Mouse (Mus musculus) stomach, embryonic 15.5 days (tissue): Measurements from ENCODE around the gene Schip1. TPM values are rescaled to one million over a fixed set of nuclear protein-coding genes. Genes with fewer than 3 reads are reported as not detected.

Experiments
- ATAC-seq: fragments of 200-750 bp; cut with Nextera tagmentation; 2 replicates; pipeline ENCODE4 v1.8.0; 2017; ENCODE audit warnings: low read depth, moderate number of reproducible peaks, moderate TSS enrichment; ENCODE audit not compliant: insufficient read depth, low FRiP score
- H3K27ac ChIP-seq: fragments of 300-500 bp; sonication (generic); 2 replicates; pipeline ENCODE4 v1.5.1; 2015; ENCODE audit warnings: mild to moderate bottlenecking, inconsistent platforms
- H3K27me3 ChIP-seq: fragments of 300-500 bp; sonication (generic); replicated peaks from 2 replicates; pipeline ENCODE4 v1.6.1; 2015; ENCODE audit warnings: inconsistent platforms
- H3K36me3 ChIP-seq: fragments of 300-500 bp; sonication (generic); 2 replicates; pipeline ENCODE4 v1.6.1; 2015; ENCODE audit warnings: inconsistent platforms
- H3K4me1 ChIP-seq: fragments of 300-500 bp; sonication (generic); 2 replicates; pipeline ENCODE4 v1.6.1; 2015; ENCODE audit warnings: inconsistent platforms
- H3K4me2 ChIP-seq: fragments of 300-500 bp; sonication (generic); 2 replicates; pipeline ENCODE4 v1.6.1; 2015; ENCODE audit warnings: mild to moderate bottlenecking, inconsistent platforms
- H3K4me3 ChIP-seq: fragments of 300-500 bp; sonication (generic); replicated peaks from 2 replicates; pipeline ENCODE4 v1.5.1; 2015; ENCODE audit warnings: inconsistent platforms
- H3K9ac ChIP-seq: fragments of 300-500 bp; sonication (generic); 2 replicates; pipeline ENCODE4 v1.6.1; 2015; ENCODE audit warnings: inconsistent platforms
- H3K9me3 ChIP-seq: fragments of 300-500 bp; sonication (generic); 2 replicates; pipeline ENCODE4 v1.6.1; 2016; ENCODE audit warnings: inconsistent platforms
- WGBS: fragments of 180-500 bp; shearing (Covaris S2); methylation state at CpG from one replicate; pipeline ENCODE4 v1.1.7; 2015; 5-methylcytosine and 5-hydroxymethylcytosine counted together
- polyA plus RNA-seq: library from polyadenylated mRNA; unstranded; fragments of >200 nt; fragmentation: Nextera tagmentation; extraction: Ambion mirVana; gene quantifications from 2 replicates; pipeline ENCODE4 v1.2.1, GENCODE M21; 2015

Schip1 gene
- polyA plus RNA-seq, 1 experiment from 2014 or later, result 49.4 TPM

DNA sequence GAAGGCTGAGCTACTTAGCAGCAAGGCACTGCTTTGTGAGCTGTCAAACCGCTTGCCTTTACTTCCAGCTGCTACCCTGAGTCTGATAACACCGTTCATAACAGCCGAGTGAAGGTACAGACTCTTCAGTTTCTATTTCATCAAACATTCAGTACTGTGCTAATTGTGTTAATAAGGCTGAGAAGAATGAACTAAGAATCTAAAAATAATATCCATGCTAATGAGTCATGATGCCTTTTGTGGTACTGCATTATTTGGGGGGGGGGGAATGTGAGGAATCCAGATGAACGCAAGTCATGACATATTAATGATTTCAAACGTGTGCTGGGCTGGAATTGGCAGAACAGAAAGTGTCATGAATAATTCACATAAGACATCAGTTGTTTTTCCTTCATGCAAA, 341.1 kb downstream of the Schip1 start:
- no peaks in the 10 kb centered on the region for H3K4me1 ChIP-seq
- H3K4me3 ChIP-seq, result no peak overlapping the region
- ATAC-seq, result no peak
- 68% methylated on average over 5 of the region's 5 CpGs for WGBS
- no peak overlapping the region for H3K27ac ChIP-seq
- H3K27me3 ChIP-seq, result no peaks in the 10 kb centered on the region
- H3K4me2 ChIP-seq, result no peak overlapping the region
- no peak overlapping the region for H3K9ac ChIP-seq
- H3K9me3 ChIP-seq, result no peaks in the 10 kb centered on the region
- no peaks in the 10 kb centered on the region for H3K36me3 ChIP-seq

DNA sequence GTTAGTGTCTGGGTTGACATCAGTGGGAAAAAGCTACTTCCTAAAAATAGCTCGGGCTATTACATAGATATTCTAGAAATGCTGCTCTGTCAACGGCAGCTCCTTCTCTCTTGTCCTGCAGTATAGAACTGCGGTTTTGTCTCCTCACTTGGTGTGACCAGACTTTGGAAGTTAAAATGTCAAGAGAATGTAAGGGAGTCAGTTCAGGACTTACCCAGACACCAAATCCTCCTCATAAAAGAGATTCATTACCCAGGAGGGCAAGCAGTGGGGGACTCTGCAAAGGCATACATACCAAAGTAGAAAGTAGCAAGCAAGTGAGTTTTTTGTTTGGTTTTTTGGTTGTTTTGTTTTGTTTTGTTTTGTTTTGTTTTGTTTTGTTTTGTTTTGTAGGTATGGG, 347.7 kb downstream of the Schip1 start:
- no peaks in the 10 kb centered on the region for H3K27me3 ChIP-seq
- H3K36me3 ChIP-seq, result no peaks in the 10 kb centered on the region
- H3K4me1 ChIP-seq, result no peaks in the 10 kb centered on the region
- H3K4me3 ChIP-seq, result no peak overlapping the region
- H3K9me3 ChIP-seq, result no peaks in the 10 kb centered on the region
- 71% methylated on average over 3 of the region's 3 CpGs for WGBS
- H3K9ac ChIP-seq, result no peak overlapping the region
- ATAC-seq, result no peak
- H3K27ac ChIP-seq, result no peak overlapping the region
- no peak overlapping the region for H3K4me2 ChIP-seq

DNA sequence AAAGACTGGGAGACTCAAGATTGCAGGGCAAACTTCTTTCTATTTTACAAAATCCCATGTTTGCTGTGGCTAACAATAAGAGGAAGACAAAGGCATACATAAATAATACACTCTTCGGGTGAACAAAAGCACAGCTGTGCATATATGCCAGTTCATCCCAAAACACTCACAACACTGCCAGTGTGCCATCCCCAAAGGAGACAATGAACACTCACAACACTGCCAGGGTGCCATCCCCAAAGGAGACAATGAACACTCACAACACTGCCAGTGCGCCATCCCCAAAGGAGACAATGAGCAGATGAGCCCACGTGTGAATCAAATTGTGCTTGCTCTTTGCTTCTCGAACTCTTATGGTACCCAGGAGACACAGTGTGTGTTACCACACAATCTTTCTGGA, 355.2 kb downstream of the Schip1 start:
- no peak overlapping the region for H3K4me3 ChIP-seq
- no peak overlapping the region for H3K9ac ChIP-seq
- no peak overlapping the region for H3K4me2 ChIP-seq
- H3K27ac ChIP-seq, result no peak overlapping the region
- no peaks in the 10 kb centered on the region for H3K4me1 ChIP-seq
- H3K9me3 ChIP-seq, result no peaks in the 10 kb centered on the region
- no peak for ATAC-seq
- H3K27me3 ChIP-seq, result no peaks in the 10 kb centered on the region
- H3K36me3 ChIP-seq, result no peaks in the 10 kb centered on the region
- 79% methylated on average over 4 of the region's 4 CpGs for WGBS

DNA sequence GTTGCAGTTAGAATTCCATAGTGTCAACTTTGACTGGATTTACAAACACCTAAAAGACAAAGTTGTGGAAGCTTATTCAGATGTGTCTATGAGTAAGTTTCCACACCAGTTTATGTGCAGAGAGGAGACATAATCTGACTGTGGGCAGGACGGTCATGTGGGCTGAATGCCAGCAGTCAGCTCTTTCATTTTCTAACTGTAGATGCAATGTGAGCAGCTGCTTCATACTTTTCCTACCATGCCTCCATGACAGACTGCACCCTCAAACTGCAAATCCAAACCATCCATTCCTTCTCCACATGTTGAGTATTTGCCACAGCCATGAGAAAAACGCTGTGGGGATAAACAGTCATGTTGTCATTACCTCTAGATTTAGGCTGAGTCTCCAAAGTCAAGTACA, 356.3 kb downstream of the Schip1 start:
- Histone ChIP-seq H3K27me3 (no peaks in the 10 kb centered on the region), H3K9me3 (no peaks in the 10 kb centered on the region), H3K9ac (no peak overlapping the region), H3K4me1 (no peaks in the 10 kb centered on the region), H3K27ac (no peak overlapping the region), H3K4me3 (no peak overlapping the region), H3K4me2 (no peak overlapping the region), H3K36me3 (no peaks in the 10 kb centered on the region)
- ATAC-seq, result no peak
- 75% methylated on average over 2 of the region's 2 CpGs for WGBS

DNA sequence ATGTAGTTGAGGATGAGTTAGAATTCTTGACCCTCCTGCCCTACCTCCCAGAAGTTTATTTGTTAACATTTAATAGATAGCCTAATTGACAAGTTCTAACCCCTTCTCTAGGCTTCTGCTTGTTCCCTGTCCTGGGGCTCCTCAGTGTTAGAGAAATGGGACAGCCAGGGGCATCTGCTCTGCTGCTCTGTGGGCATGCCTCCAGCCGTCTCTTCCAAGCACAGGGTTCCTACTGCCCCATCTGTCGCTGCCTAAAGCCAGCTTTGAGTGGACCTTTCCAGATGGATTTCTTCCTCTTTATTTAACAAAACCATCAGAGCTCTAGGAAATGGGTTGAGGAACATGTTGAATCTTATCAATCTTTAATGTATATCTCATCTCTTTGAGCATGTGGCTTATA, 357.2 kb downstream of the Schip1 start:
- no peak overlapping the region for H3K27ac ChIP-seq
- H3K4me3 ChIP-seq, result no peak overlapping the region
- H3K4me2 ChIP-seq, result no peak overlapping the region
- H3K9ac ChIP-seq, result no peak overlapping the region
- H3K36me3 ChIP-seq, result no peaks in the 10 kb centered on the region
- WGBS, result 69% methylated on average over 2 of the region's 2 CpGs
- no peaks in the 10 kb centered on the region for H3K9me3 ChIP-seq
- no peak for ATAC-seq
- H3K27me3 ChIP-seq, result no peaks in the 10 kb centered on the region
- no peaks in the 10 kb centered on the region for H3K4me1 ChIP-seq

DNA sequence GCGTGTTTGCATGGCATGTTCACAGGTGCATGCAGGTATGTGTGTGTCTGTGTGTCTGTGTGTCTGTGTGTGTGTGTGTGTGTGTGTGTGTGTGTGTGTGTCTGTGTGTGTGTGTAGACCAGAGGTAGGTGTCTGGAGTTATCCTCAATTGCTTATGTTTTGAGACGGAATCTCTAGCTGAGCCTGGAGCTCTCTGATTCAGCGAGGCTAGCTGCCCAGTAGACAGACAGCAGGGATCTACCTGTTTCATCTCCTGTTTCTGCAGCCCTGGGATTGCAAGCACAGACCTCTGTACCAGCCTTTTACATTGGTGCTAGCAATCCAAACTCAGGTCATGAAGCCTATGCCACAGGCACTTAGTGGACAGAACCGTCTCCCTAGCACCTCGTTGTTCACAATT, 363.5 kb downstream of the Schip1 start:
- WGBS, result 86% methylated on average over 5 of the region's 5 CpGs
- Histone ChIP-seq H3K9me3 (no peaks in the 10 kb centered on the region), H3K4me3 (no peak overlapping the region), H3K9ac (no peak overlapping the region), H3K4me2 (no peak overlapping the region), H3K36me3 (no peaks in the 10 kb centered on the region), H3K27ac (no peak overlapping the region), H3K4me1 (no peaks in the 10 kb centered on the region), H3K27me3 (no peaks in the 10 kb centered on the region)
- ATAC-seq, result no peak

DNA sequence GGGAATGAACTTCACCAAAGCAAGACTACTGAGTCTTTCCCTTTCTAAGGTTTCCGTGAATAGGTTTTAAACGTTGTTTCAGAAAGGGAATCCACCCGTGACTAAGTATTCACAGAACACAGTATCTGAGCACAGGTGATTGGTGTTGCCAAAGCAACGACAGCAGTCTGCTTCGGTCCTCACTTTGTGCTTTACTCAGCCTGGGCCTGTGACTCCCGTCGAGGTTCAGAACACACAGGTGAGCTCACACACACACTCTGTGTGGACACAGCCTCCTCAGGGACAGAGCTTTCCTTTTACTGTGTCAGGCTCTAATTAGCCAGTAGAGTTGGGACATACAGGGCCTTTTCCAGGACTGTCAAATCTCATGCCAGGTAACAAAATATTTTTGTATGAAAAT, 369.8 kb downstream of the Schip1 start:
- no peaks in the 10 kb centered on the region for H3K9me3 ChIP-seq
- no peak for ATAC-seq

DNA sequence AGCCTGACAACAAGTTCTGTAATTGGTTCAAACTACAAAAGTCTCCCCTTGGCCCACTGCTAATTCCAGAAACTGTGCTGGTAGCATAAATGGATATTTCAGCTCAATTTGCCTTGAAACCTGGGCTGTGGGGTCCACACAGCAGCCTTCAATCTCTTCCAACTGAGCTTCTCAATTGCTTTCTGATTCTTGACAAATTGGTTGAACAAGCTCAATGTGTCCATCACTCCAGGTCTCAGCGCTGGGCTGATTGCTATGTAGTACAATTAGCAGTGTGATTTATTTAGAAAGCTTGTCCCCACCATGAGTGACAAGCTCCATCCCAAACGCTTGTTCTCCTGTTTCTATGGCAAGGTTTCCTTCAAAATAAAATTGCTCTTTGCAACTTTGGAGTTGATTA, 370.3 kb downstream of the Schip1 start:
- H3K36me3 ChIP-seq, result no peaks in the 10 kb centered on the region
- H3K9ac ChIP-seq, result no peak overlapping the region
- no peak overlapping the region for H3K4me3 ChIP-seq
- 77% methylated on average over 2 of the region's 2 CpGs for WGBS
- H3K4me1 ChIP-seq, result no peaks in the 10 kb centered on the region
- H3K27ac ChIP-seq, result no peak overlapping the region
- ATAC-seq, result no peak
- no peaks in the 10 kb centered on the region for H3K9me3 ChIP-seq
- no peaks in the 10 kb centered on the region for H3K27me3 ChIP-seq
- no peak overlapping the region for H3K4me2 ChIP-seq

More for the DNA sequence above, 369.8 kb downstream of the Schip1 start:
- Histone ChIP-seq H3K4me2 (no peak overlapping the region), H3K36me3 (no peaks in the 10 kb centered on the region), H3K27ac (no peak overlapping the region), H3K27me3 (no peaks in the 10 kb centered on the region), H3K9ac (no peak overlapping the region), H3K4me1 (no peaks in the 10 kb centered on the region), H3K4me3 (no peak overlapping the region)
- 65% methylated on average over 7 of the region's 7 CpGs for WGBS

DNA sequence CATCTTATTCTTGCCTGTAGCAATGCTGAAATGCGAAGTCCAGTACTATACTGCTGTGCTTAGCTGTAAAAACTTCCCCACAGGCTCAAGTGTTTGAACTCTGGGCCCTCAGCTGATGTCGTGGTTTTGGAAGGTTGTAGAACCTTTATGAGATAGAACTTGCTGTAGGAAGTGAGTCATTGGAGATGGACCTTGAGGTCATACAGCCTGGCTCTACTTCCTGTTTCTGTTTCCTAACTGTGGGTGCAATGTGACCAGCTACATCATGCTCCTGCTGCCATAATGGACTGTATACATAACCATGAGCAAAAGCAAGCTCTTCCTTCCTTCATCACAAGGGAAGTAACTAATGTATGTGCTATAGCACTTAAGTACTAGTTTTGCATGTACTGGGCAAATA, 383.9 kb downstream of the Schip1 start:
- Histone ChIP-seq H3K4me2 (no peak overlapping the region), H3K9ac (no peak overlapping the region), H3K27me3 (no peaks in the 10 kb centered on the region), H3K4me3 (no peak overlapping the region), H3K4me1 (no peaks in the 10 kb centered on the region), H3K9me3 (no peaks in the 10 kb centered on the region), H3K36me3 (no peaks in the 10 kb centered on the region), H3K27ac (no peak overlapping the region)
- no peak for ATAC-seq
- WGBS, result 72% methylated on average over 2 of the region's 2 CpGs

DNA sequence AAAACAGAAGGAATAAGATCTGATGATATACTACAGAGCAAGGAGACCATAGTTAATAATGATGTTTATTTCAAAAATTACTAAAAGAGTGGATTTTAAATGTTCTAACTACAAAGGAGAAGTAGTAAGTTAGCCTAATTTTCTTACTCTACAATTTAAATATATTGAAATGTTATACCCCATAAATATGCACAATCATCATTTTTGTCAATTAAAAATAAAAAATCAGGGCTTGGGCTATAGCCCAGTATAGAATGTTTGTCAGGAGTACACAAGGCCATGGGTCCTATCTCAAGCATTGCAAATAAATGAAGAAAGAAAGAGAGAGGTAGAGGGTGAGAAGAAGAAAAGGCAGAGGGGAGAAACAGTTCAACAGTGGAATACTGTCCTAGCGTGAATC, 387.0 kb downstream of the Schip1 start:
- ATAC-seq, result no peak
- Histone ChIP-seq H3K4me3 (no peak overlapping the region), H3K9ac (no peak overlapping the region), H3K27me3 (no peaks in the 10 kb centered on the region), H3K27ac (no peak overlapping the region), H3K4me2 (no peak overlapping the region), H3K4me1 (no peaks in the 10 kb centered on the region), H3K9me3 (no peaks in the 10 kb centered on the region), H3K36me3 (no peaks in the 10 kb centered on the region)
- WGBS, result 87% methylated on average over 1 of the region's 1 CpGs

DNA sequence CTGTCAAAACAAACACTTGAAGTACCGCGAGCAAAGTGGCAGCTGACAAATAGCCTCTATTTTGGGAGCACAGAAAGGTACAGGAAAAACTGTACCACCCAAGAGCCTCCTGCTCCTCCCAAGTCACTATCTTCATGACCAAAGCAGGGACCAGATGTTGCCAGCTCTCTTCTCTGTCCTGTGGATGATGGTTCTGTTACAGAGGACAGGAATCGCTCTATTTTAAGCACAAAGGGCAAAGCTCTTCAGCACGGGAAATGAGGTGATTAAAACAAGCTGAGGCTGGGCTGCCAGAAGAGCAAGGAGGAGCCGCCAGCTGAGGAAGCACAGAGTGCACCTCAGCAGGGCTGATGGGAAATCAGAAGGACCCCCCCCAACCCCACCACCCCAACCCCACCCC, 388.7 kb downstream of the Schip1 start:
- 8% methylated on average over 5 of the region's 5 CpGs for WGBS
- Histone ChIP-seq H3K4me3 (no peak overlapping the region), H3K4me1 (no peaks in the 10 kb centered on the region), H3K9ac (no peak overlapping the region), H3K9me3 (no peaks in the 10 kb centered on the region), H3K4me2 (no peak overlapping the region), H3K36me3 (no peaks in the 10 kb centered on the region), H3K27me3 (no peaks in the 10 kb centered on the region), H3K27ac (no peak overlapping the region)
- ATAC-seq, result no peak

DNA sequence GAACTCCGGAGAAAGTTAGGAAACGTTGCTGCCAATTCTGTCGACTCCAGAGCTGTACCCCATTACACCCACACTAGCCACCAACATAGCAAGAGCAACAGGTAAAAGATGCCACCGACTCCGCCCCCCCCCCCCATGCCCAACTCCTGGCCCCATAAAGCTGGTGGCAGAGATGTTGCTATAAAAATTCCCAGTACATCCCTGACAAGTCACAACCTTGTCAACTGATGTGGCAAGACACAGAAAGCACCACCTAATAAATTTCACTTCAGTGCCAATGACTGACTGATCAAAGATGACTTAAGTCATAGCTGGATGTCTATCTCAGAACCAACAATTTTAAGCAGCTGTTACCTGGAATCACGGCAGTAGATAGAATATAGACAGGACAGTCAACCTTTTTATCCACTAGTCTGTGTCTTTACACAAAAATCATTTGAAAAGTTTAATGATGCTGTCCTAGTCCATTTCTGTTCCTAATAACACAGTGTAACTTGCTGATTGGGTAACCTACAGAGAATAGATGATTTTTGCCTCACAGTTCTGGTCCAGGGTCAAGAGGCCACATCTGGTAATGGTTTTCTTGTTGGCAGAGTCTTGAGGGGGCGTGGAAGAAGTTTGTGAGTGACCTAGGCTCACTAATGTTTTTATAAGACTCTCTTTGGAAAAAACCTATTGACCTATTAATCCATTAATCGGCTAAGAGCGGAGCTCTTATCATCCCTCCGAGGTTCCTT, 389.3 kb downstream of the Schip1 start:
- WGBS, result 54% methylated on average over 10 of the region's 10 CpGs

DNA sequence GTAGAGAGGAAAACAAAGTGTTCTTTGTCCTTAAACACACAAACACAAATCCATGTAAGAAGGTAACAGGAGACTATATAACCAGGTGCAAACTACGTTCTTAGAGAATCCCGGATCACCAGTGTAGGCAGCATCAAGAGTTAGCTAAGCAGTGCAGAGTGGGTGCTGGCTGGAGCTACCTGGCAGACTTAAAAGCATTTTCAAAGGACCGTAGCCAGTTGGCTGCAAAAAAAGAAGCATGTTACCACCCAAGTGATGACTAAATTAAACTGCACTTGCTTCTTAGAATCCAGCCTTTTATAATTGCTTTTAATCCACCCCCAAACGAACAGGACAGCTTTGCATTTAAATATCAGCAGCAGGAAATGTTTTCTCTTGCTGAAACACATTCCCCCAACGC, 402.0 kb downstream of the Schip1 start:
- H3K27me3 ChIP-seq, result no peaks in the 10 kb centered on the region
- ATAC-seq, result no peak
- no peak overlapping the region for H3K4me2 ChIP-seq
- H3K9me3 ChIP-seq, result no peaks in the 10 kb centered on the region
- H3K36me3 ChIP-seq, result no peaks in the 10 kb centered on the region
- H3K27ac ChIP-seq, result no peak overlapping the region
- WGBS, result 51% methylated on average over 5 of the region's 5 CpGs
- no peak overlapping the region for H3K9ac ChIP-seq
- H3K4me1 ChIP-seq, result peaks cover 5% of the 10 kb centered on the region; the same call in 1 of the 2 replicates
- no peak overlapping the region for H3K4me3 ChIP-seq

More for the DNA sequence above, 389.3 kb downstream of the Schip1 start:
- Histone ChIP-seq H3K27me3 (no peaks in the 10 kb centered on the region), H3K4me2 (no peak overlapping the region), H3K36me3 (no peaks in the 10 kb centered on the region), H3K4me3 (no peak overlapping the region), H3K27ac (no peak overlapping the region), H3K9me3 (no peaks in the 10 kb centered on the region), H3K4me1 (no peaks in the 10 kb centered on the region), H3K9ac (no peak overlapping the region)
- ATAC-seq, result no peak
